Mouse (Mus musculus): ENCODE results near the gene Brat1.

DNA sequence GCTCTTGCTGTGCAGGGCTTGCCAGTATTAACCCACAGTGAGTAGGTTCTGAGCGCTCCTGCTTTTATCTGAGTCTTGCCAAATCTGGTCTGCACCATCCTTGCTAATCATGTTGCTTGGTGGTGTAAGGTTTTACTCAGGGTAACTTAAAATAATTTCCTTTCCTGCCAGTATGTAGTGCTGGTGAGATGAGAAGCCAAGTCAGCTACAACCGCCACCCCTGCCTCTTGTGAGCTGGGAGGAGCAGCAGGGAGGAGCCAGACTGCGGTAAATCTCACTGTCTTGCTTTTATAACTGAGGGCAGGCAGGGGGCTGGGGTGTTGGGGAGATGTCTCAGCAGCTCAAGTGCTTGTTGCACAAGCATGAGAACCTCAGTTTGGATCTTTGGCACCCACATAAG, 16.4 kb upstream of the Brat1 start:
- TF ChIP-seq CTCF (IDR thresholded peaks at IDR 0.05; ENCODE audit: low read depth, low read length): no peak
- TF ChIP-seq POLR2A (IDR thresholded peaks at IDR 0.05; ENCODE audit: extremely low read depth, insufficient read depth, low read length): no peak

Measured in liver, adult 2 months (tissue).